9 mouse cellular contexts compared by ENCODE assay signal in the genomic region with DNA sequence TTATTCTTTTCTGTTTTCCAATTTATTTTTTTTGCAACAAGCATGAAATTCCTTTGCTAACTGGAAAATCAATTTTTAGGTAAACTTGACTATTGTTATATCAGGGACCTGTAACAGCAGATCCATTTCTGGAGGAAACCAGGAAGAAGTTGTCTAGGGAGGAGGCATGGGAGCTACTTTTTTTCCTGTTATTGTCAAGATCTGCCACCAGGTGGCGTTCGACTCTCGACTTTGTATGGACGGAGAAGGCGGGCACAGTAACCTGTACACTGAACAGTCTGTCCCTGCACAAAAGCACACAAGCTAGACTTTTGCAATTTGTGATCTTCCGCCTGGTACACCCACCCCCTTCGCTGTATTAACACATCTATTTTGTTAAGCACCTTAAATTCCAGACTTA. TPM values are rescaled to one million over a fixed set of nuclear protein-coding genes. Genes with fewer than 3 reads are reported as not detected.
A peak's percentile ranks its signal among the peaks of the same experiment; 100 is the strongest.
DNase-seq lines count a peak whose midpoint lies in the region; ATAC-seq and TF ChIP-seq lines count a peak whose summit lies in the region.
"Had no signal": no experiment of that assay in that cellular context is flagged by ENCODE, and none has a peak within 500 bp of the region (broad histone marks: within the 10 kb centered on the region; RNA-seq: fewer than 3 reads in every experiment).

No protein-coding gene starts in this region.

- H3K27ac ChIP-seq in hindbrain, embryonic 11.5 days (ENCODE audit: low read depth, low read length): no peak overlapping the region
- no peak overlapping the region for H3K27ac ChIP-seq in hindbrain, embryonic 12.5 days
- H3K27ac ChIP-seq in gastrocnemius, adult 2 months: no peak overlapping the region
- no peak overlapping the region for H3K27ac ChIP-seq in stomach, embryonic 16.5 days (ENCODE audit: low read length)
- H3K27ac ChIP-seq: limb, embryonic 15.5 days had no signal

- H3K27me3 ChIP-seq in hindbrain, embryonic 11.5 days (ENCODE audit: control insufficient read depth, insufficient read depth, low read length): no peaks in the 10 kb centered on the region
- peaks cover 11% of the 10 kb centered on the region for H3K27me3 ChIP-seq in hindbrain, embryonic 12.5 days
- no peaks in the 10 kb centered on the region for H3K27me3 ChIP-seq in stomach, embryonic 16.5 days (ENCODE audit: control insufficient read depth, insufficient read depth, low read length)

- H3K36me3 ChIP-seq in hindbrain, embryonic 11.5 days (ENCODE audit: control insufficient read depth, insufficient read depth, low read length): no peaks in the 10 kb centered on the region
- no peaks in the 10 kb centered on the region for H3K36me3 ChIP-seq in hindbrain, embryonic 12.5 days
- H3K36me3 ChIP-seq in stomach, embryonic 16.5 days (ENCODE audit: control insufficient read depth, insufficient read depth, low read length): no peaks in the 10 kb centered on the region
- H3K36me3 ChIP-seq: limb, embryonic 15.5 days had no signal

- no peak overlapping the region for H3K4me2 ChIP-seq in hindbrain, embryonic 11.5 days (replicated peaks; ENCODE audit: low read depth, low read length)
- H3K4me2 ChIP-seq in hindbrain, embryonic 12.5 days (replicated peaks): no peak overlapping the region
- no peak overlapping the region for H3K4me2 ChIP-seq in stomach, embryonic 16.5 days (ENCODE audit: low read depth, low read length)
- H3K4me2 ChIP-seq: limb, embryonic 15.5 days had no signal

- H3K4me1 ChIP-seq in hindbrain, embryonic 11.5 days (replicated peaks; ENCODE audit: control insufficient read depth, insufficient read depth, low read length): no peaks in the 10 kb centered on the region
- H3K4me1 ChIP-seq in hindbrain, embryonic 12.5 days: 0 out of 2 replicates have a peak, but pooled peaks cover under 1% of the 10 kb centered on the region
- H3K4me1 ChIP-seq in stomach, embryonic 16.5 days (ENCODE audit: control insufficient read depth, insufficient read depth, low read length): peaks cover 5% of the 10 kb centered on the region; the same call in 1 of the 2 replicates

- no peak for ATAC-seq in hindbrain, embryonic 11.5 days (ENCODE audit: low FRiP score)
- no peak for ATAC-seq in hindbrain, embryonic 12.5 days (ENCODE audit: low FRiP score)
- ATAC-seq in stomach, embryonic 16.5 days (ENCODE audit: insufficient read depth, low FRiP score): 0 out of 2 replicates have a peak, but pooled peaks have one; percentile 16

- TF ChIP-seq CTCF in gastrocnemius, adult 2 months (IDR thresholded peaks at IDR 0.05): peak; percentile 77

- WGBS in hindbrain, embryonic 11.5 days: 5% methylated on average over 7 of the region's 7 CpGs
- 5% methylated on average over 7 of the region's 7 CpGs for WGBS in hindbrain, embryonic 12.5 days
- 4% methylated on average over 7 of the region's 7 CpGs for WGBS in stomach, embryonic 16.5 days

- no peak overlapping the region for H3K4me3 ChIP-seq in hindbrain, embryonic 11.5 days (ENCODE audit: low read depth, low read length)
- H3K4me3 ChIP-seq in hindbrain, embryonic 12.5 days: no peak overlapping the region
- no peak overlapping the region for H3K4me3 ChIP-seq in gastrocnemius, adult 2 months
- H3K4me3 ChIP-seq in stomach, embryonic 16.5 days (replicated peaks; ENCODE audit: low read length): no peak overlapping the region
- H3K4me3 ChIP-seq: limb, embryonic 15.5 days had no signal

- H3K9me3 ChIP-seq in hindbrain, embryonic 11.5 days (ENCODE audit: control insufficient read depth, low read length): no peaks in the 10 kb centered on the region
- no peaks in the 10 kb centered on the region for H3K9me3 ChIP-seq in hindbrain, embryonic 12.5 days (replicated peaks)
- no peaks in the 10 kb centered on the region for H3K9me3 ChIP-seq in stomach, embryonic 16.5 days (replicated peaks; ENCODE audit: control insufficient read depth, low read length)
- H3K9me3 ChIP-seq: limb, embryonic 15.5 days had no signal

- peak; percentile 85 for DNase-seq in hindbrain, embryonic 11.5 days (ENCODE audit: low spot score)
- peak; percentile 81 for DNase-seq in MN1 (ENCODE audit: low spot score)
- peak; percentile 72 for DNase-seq in cerebellum, adult 9-10 months
- peak; percentile 62 for DNase-seq in gastrocnemius, adult 2 months
- peak; percentile 40 to 62 for DNase-seq in layer of hippocampus, postnatal 36 days
- peak; percentile 82 for DNase-seq in mesoderm, embryonic 11.5 days (ENCODE audit: low read depth, low spot score)

- no peak overlapping the region for H3K9ac ChIP-seq in hindbrain, embryonic 11.5 days (ENCODE audit: low read depth, low read length)
- no peak overlapping the region for H3K9ac ChIP-seq in hindbrain, embryonic 12.5 days
- H3K9ac ChIP-seq in stomach, embryonic 16.5 days (ENCODE audit: low read length): no peak overlapping the region
- H3K9ac ChIP-seq: limb, embryonic 15.5 days had no signal

- intact Hi-C loops in gastrocnemius, adult 2 months (cut with DNase I): loop anchor here (1.0 kb wide), 1 partner anchor 23 kb away; no protein-coding TSS in a partner anchor

RNA-seq across cellular contexts. Expression of a gene that starts 4.2 kb away (rescaled TPM):
- polyA plus RNA-seq in hindbrain, embryonic 11.5 days (2014; fragmentation: Nextera tagmentation; extraction: Ambion mirVana): 1.3 and 1.9 TPM in 2 replicates
- 4.6 and 5.5 TPM in 2 replicates for polyA plus RNA-seq in hindbrain, embryonic 12.5 days (2016; fragmentation: Nextera tagmentation; extraction: Ambion mirVana)
- total RNA-seq in gastrocnemius, adult 2 months (2021): 1 to 10 TPM; 3.0 to 3.4 TPM
- 10 to 100 TPM; 36.1 to 42.9 TPM for total RNA-seq in layer of hippocampus, postnatal 36 days (2021)
- 0.21 and 0.34 TPM in 2 replicates for polyA plus RNA-seq in stomach, embryonic 16.5 days (2015; fragmentation: Nextera tagmentation; extraction: Ambion mirVana)
